Mouse (Mus musculus): Measurements from ENCODE around the gene Crybg3.

DNA sequence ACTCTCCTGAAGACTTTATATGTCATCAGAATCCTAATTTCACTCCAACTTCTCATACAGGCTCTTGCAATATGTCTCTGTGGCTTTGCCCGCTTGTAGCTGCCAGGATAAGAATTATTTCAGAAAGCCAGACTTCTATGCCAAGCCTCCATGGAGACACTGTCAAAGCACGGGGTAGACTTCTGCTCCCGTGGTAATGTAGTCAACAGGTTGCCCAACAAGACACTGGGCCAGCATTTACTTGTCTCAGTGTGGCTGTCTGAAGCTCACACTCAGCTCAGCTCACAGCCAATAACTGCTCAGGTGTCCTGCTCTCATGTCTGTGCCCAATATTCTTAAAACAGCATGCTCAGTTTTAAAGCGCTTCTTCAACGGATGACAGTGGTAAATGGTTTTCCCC, 85.6 kb downstream of the Crybg3 start:
- TF ChIP-seq CTCF (IDR thresholded peaks at IDR 0.05; ENCODE audit: low read depth) (no peak), EP300 (IDR thresholded peaks at IDR 0.05; ENCODE audit: low read depth) (no peak)

All from liver, embryonic 14.5 days (tissue).